ENCODE assay signal across 20 mouse cellular contexts in genomic region chr1:125426387-125427045, GRCm38 (mm10). TPM values are rescaled to one million over a fixed set of nuclear protein-coding genes. Genes with fewer than 3 reads are reported as not detected.
DNase-seq lines count a peak whose midpoint lies in the region; ATAC-seq lines count a peak whose summit lies in the region.
"Had no signal": no experiment of that assay in that cellular context is flagged by ENCODE, and none has a peak within 500 bp of the region (broad histone marks: within the 10 kb centered on the region; RNA-seq: fewer than 3 reads in every experiment).

No protein-coding gene starts in this region.

- no peak overlapping the region for H3K4me3 ChIP-seq in midbrain, embryonic 11.5 days (ENCODE audit: low read depth, low read length)
- H3K4me3 ChIP-seq in midbrain, embryonic 10.5 days, result no peak overlapping the region
- no peak overlapping the region for H3K4me3 ChIP-seq in limb, embryonic 10.5 days
- H3K4me3 ChIP-seq: embryonic facial prominence, embryonic 10.5 days; forebrain, embryonic 12.5 days; heart, embryonic 15.5 days; hindbrain, embryonic 10.5 days had no signal

- no peak overlapping the region for H3K27ac ChIP-seq in midbrain, embryonic 11.5 days (ENCODE audit: low read depth, low read length)
- H3K27ac ChIP-seq in midbrain, embryonic 10.5 days (replicated peaks), result no peak overlapping the region
- H3K27ac ChIP-seq in limb, embryonic 10.5 days, result no peak overlapping the region
- H3K27ac ChIP-seq: embryonic facial prominence, embryonic 10.5 days; forebrain, embryonic 12.5 days; heart, embryonic 15.5 days; hindbrain, embryonic 10.5 days; liver, embryonic 14.5 days had no signal

- H3K4me2 ChIP-seq in midbrain, embryonic 11.5 days, result no peak overlapping the region
- H3K4me2 ChIP-seq: forebrain, embryonic 12.5 days; heart, embryonic 15.5 days had no signal

- H3K9me3 ChIP-seq in midbrain, embryonic 11.5 days (ENCODE audit: control insufficient read depth, low read length), result no peaks in the 10 kb centered on the region
- no peaks in the 10 kb centered on the region for H3K9me3 ChIP-seq in midbrain, embryonic 10.5 days (replicated peaks)
- H3K9me3 ChIP-seq in limb, embryonic 10.5 days (replicated peaks), result no peaks in the 10 kb centered on the region
- H3K9me3 ChIP-seq: embryonic facial prominence, embryonic 10.5 days; forebrain, embryonic 12.5 days; heart, embryonic 15.5 days; hindbrain, embryonic 10.5 days had no signal

- no peaks in the 10 kb centered on the region for H3K27me3 ChIP-seq in midbrain, embryonic 11.5 days (ENCODE audit: control insufficient read depth, insufficient read depth, low read length)
- no peaks in the 10 kb centered on the region for H3K27me3 ChIP-seq in midbrain, embryonic 10.5 days (ENCODE audit: low read depth, poor library complexity, severe bottlenecking)
- no peaks in the 10 kb centered on the region for H3K27me3 ChIP-seq in limb, embryonic 10.5 days (ENCODE audit: low read depth, poor library complexity, severe bottlenecking)
- H3K27me3 ChIP-seq: forebrain, embryonic 12.5 days; heart, embryonic 15.5 days had no signal

- H3K36me3 ChIP-seq in midbrain, embryonic 11.5 days (ENCODE audit: control insufficient read depth, insufficient read depth, low read length), result no peaks in the 10 kb centered on the region
- H3K36me3 ChIP-seq in midbrain, embryonic 10.5 days, result no peaks in the 10 kb centered on the region
- H3K36me3 ChIP-seq in limb, embryonic 10.5 days, result no peaks in the 10 kb centered on the region
- H3K36me3 ChIP-seq: embryonic facial prominence, embryonic 10.5 days; forebrain, embryonic 12.5 days; heart, embryonic 15.5 days; hindbrain, embryonic 10.5 days had no signal

- H3K4me1 ChIP-seq in midbrain, embryonic 11.5 days (ENCODE audit: control insufficient read depth, insufficient read depth, low read length), result no peaks in the 10 kb centered on the region
- peaks cover 6% of the 10 kb centered on the region; the same call in 1 of the 2 replicates for H3K4me1 ChIP-seq in midbrain, embryonic 10.5 days
- H3K4me1 ChIP-seq in limb, embryonic 10.5 days, result peaks cover 7% of the 10 kb centered on the region

- H3K9ac ChIP-seq in midbrain, embryonic 11.5 days (ENCODE audit: low read length), result no peak overlapping the region
- H3K9ac ChIP-seq: forebrain, embryonic 12.5 days; heart, embryonic 15.5 days; liver, embryonic 14.5 days had no signal

- WGBS in midbrain, embryonic 11.5 days, result 95% methylated on average over 2 of the region's 2 CpGs
- WGBS in midbrain, embryonic 10.5 days, result 93% methylated on average over 2 of the region's 2 CpGs
- 91% methylated on average over 2 of the region's 2 CpGs for WGBS in limb, embryonic 10.5 days

- DNase-seq in midbrain, embryonic 11.5 days (ENCODE audit: low spot score, missing footprints), result peak; percentile 79
- no peak for DNase-seq in midbrain, embryonic 10.5 days (ENCODE audit: low spot score)
- no peak for DNase-seq in limb, embryonic 10.5 days (ENCODE audit: low spot score)
- no peak for DNase-seq in yolk sac, embryonic 10.5 days (ENCODE audit: low spot score)
- DNase-seq: cerebellum, adult 8-10 months; gastrocnemius, postnatal 14 days; kidney, adult 8-10 months; kidney, postnatal 36 days; layer of hippocampus, adult 9-11 months; right cerebral cortex, adult 18-20 months; thymus, postnatal 4 days had no signal

- ATAC-seq in midbrain, embryonic 11.5 days (ENCODE audit: low FRiP score), result no peak
- ATAC-seq in granulocyte monocyte progenitor cell, adult 5-6 weeks (replicated peaks; ENCODE audit: poor library complexity, severe bottlenecking), result peak; percentile 68
- ATAC-seq in megakaryocyte-erythroid progenitor cell, adult 5-6 weeks (replicated peaks; ENCODE audit: low FRiP score, low TSS enrichment, poor library complexity, severe bottlenecking), result peak; percentile 72
- ATAC-seq in erythroid progenitor cell, adult 5-6 weeks (replicated peaks; ENCODE audit: low FRiP score, poor library complexity, severe bottlenecking), result no peak
- ATAC-seq: inflammation-experienced regulatory T-cells, adult 6 months had no signal

RNA-seq across cellular contexts. Expression of gene Actr3, which starts 9.0 kb away (rescaled TPM):
- polyA plus RNA-seq in midbrain, embryonic 11.5 days (2014; fragmentation: Nextera tagmentation; extraction: Ambion mirVana), result 269 and 271 TPM in 2 replicates
- polyA plus RNA-seq in midbrain, embryonic 10.5 days (2016; fragmentation: Nextera tagmentation; extraction: Ambion mirVana), result 232 and 245 TPM in 2 replicates
- total RNA-seq in granulocyte monocyte progenitor cell, adult 5-6 weeks (2014; fragmentation: Nextera tagmentation), result 426 TPM in 2 replicates
- total RNA-seq in granulocyte monocyte progenitor cell, adult 5-6 weeks (2017), result 889 and 988 TPM in 2 replicates
- 137 and 149 TPM in 2 replicates for total RNA-seq in megakaryocyte-erythroid progenitor cell, adult 5-6 weeks (2014; fragmentation: Nextera tagmentation)
- 314 and 445 TPM in 2 replicates for total RNA-seq in megakaryocyte-erythroid progenitor cell, adult 5-6 weeks (2017)
- 230 and 231 TPM in 2 replicates for polyA plus RNA-seq in limb, embryonic 10.5 days (2016; fragmentation: Nextera tagmentation; extraction: Ambion mirVana)
- 181 and 228 TPM in 2 replicates for total RNA-seq in erythroid progenitor cell, adult 5-6 weeks (2015; ENCODE audit: low replicate concordance)
- 229 and 243 TPM in 2 replicates for total RNA-seq in erythroid progenitor cell, adult 5-6 weeks (2017; ENCODE audit: low replicate concordance)

Comparison
In these comparisons a context has a peak if more than half of its experiments do, and no peak if none do; other contexts are left out.
1. ATAC-seq: peak in granulocyte monocyte progenitor cell, adult 5-6 weeks (single experiment) and megakaryocyte-erythroid progenitor cell, adult 5-6 weeks (single experiment); none in midbrain, embryonic 11.5 days (single experiment) and erythroid progenitor cell, adult 5-6 weeks (single experiment).